Mouse (Mus musculus) forebrain, embryonic 16.5 days (tissue): ENCODE results near the gene U90926. TPM values are rescaled to one million over a fixed set of nuclear protein-coding genes. Genes with fewer than 3 reads are reported as not detected.
"Not testable (repeated sequence)": the region's sequence is repeated elsewhere in the genome, so short reads cannot be mapped to it uniquely, and the experiment has no call there.

Experiments used
- ATAC-seq: fragments of 200-750 bp; cut with Nextera tagmentation; 2 replicates; pipeline ENCODE4 v1.8.0; 2017; ENCODE audit warnings: mild to moderate bottlenecking, moderate library complexity
- H3K27ac ChIP-seq: fragments of 300-500 bp; sonication (generic); 2 replicates; pipeline ENCODE4 v1.5.1; 2014; ENCODE audit warnings: low read length, control low read depth
- H3K27me3 ChIP-seq: fragments of 300-500 bp; sonication (generic); replicated peaks from 2 replicates; pipeline ENCODE4 v1.6.1; 2014; ENCODE audit warnings: low read length; ENCODE audit not compliant: control insufficient read depth, insufficient read depth
- H3K36me3 ChIP-seq: fragments of 300-500 bp; sonication (generic); 2 replicates; pipeline ENCODE4 v1.6.1; 2014; ENCODE audit not compliant: control insufficient read depth, insufficient read depth
- H3K4me1 ChIP-seq: fragments of 300-500 bp; sonication (generic); replicated peaks from 2 replicates; pipeline ENCODE4 v1.6.1; 2014; ENCODE audit warnings: low read length; ENCODE audit not compliant: control insufficient read depth, insufficient read depth
- H3K4me2 ChIP-seq: fragments of 300-500 bp; sonication (generic); 2 replicates; pipeline ENCODE4 v1.6.1; 2014; ENCODE audit warnings: mild to moderate bottlenecking, low read length, control low read depth
- H3K4me3 ChIP-seq: fragments of 300-500 bp; sonication (generic); replicated peaks from 2 replicates; pipeline ENCODE4 v1.5.1; 2014; ENCODE audit warnings: mild to moderate bottlenecking, low read length, control low read depth
- H3K9ac ChIP-seq: fragments of 300-500 bp; sonication (generic); replicated peaks from 2 replicates; pipeline ENCODE4 v1.6.1; 2014; ENCODE audit warnings: low read depth, low read length, control low read depth
- H3K9me3 ChIP-seq: fragments of 300-500 bp; sonication (generic); 2 replicates; pipeline ENCODE4 v1.6.1; 2016; ENCODE audit warnings: low read length; ENCODE audit not compliant: control insufficient read depth
- WGBS: fragments of 180-500 bp; shearing (Covaris S2); extraction: QIAGEN DNeasy Blood & Tissue Kit; methylation state at CpG from one replicate; pipeline ENCODE4 v1.1.7; 2014; 5-methylcytosine and 5-hydroxymethylcytosine counted together
- polyA plus RNA-seq: library from polyadenylated mRNA; unstranded; fragments of >200 nt; fragmentation: Nextera tagmentation; extraction: Ambion mirVana; gene quantifications from 2 replicates; pipeline ENCODE4 v1.2.1, GENCODE M21; 2015

Gene U90926
- polyA plus RNA-seq, 1 experiment from 2014 or later: not detected

DNA sequence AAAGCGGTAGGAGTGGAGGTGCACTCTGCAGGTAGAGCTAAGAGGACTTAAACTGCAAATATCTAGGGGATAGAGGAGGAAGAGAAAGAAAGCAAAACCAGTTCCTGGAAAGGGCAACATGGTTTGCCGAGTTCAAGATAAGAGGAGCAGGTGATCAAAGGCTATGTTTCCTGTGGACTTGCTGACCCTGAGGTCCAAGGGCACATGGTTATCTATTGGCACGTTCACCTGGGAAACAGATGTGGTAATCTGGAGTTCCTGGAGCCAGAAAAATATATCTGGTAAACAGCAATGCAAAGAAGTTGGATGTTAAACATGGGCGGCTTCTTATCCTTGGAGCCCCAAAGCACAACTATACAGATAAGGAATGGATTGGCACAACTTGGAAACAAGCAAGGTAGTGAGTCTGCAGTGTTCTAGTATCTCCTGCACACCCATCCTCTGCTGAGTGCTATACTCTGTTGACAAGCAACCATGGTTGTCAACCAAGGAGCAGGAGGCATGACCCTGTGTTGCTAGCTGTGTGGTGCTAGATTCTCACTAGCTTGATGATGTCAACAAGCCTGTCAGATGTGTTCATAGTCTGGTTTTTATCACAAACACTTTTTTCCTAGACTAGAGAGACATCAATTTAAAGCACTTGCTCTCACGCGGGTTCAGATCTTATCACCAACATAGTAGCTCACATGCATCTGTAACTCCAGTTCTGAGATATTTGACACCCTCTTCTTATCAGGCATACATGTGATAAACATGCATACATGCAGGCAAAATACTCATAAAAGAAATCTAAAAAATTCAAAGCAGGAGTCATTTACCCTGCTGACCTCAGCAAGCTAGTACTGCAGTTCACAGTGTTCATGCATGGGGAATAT is 10.8 kb downstream of the U90926 start:
- no peak for ATAC-seq
- no peaks in the 10 kb centered on the region for H3K9me3 ChIP-seq
- no peaks in the 10 kb centered on the region for H3K27me3 ChIP-seq
- WGBS: 95% methylated on average over 6 of the region's 6 CpGs
- H3K9ac ChIP-seq: no peak overlapping the region
- no peak overlapping the region for H3K27ac ChIP-seq
- H3K36me3 ChIP-seq: peaks cover 27% of the 10 kb centered on the region
- H3K4me1 ChIP-seq: no peaks in the 10 kb centered on the region
- H3K4me2 ChIP-seq: no peak overlapping the region
- no peak overlapping the region for H3K4me3 ChIP-seq

DNA sequence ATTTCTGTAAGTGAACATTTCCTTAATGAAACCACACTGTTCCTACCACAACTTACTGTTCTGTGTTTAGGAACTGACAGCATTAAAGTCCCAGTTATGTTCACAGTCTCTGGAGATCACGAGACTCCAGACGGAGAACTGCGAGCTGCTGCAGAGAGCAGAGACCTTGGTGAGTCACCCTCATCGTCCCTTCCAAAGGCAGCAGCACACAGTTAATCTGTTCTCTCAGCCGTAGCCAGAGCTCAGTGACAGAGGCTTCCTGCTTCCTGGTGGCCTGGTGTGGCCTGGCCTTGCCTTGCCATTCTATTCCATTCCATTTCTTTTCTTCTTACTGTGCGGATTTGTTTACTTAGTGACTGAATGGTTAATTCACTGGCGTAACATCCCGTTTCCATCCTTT is 16.9 kb downstream of the U90926 start:
- ATAC-seq: no peak
- 83% methylated on average over 8 of the region's 8 CpGs for WGBS
- H3K9ac ChIP-seq: no peak overlapping the region
- no peaks in the 10 kb centered on the region for H3K9me3 ChIP-seq
- H3K27ac ChIP-seq: no peak overlapping the region
- no peaks in the 10 kb centered on the region for H3K27me3 ChIP-seq
- H3K4me3 ChIP-seq: no peak overlapping the region
- H3K4me1 ChIP-seq: peaks cover 3% of the 10 kb centered on the region
- H3K36me3 ChIP-seq: peaks cover 31% of the 10 kb centered on the region
- no peak overlapping the region for H3K4me2 ChIP-seq

DNA sequence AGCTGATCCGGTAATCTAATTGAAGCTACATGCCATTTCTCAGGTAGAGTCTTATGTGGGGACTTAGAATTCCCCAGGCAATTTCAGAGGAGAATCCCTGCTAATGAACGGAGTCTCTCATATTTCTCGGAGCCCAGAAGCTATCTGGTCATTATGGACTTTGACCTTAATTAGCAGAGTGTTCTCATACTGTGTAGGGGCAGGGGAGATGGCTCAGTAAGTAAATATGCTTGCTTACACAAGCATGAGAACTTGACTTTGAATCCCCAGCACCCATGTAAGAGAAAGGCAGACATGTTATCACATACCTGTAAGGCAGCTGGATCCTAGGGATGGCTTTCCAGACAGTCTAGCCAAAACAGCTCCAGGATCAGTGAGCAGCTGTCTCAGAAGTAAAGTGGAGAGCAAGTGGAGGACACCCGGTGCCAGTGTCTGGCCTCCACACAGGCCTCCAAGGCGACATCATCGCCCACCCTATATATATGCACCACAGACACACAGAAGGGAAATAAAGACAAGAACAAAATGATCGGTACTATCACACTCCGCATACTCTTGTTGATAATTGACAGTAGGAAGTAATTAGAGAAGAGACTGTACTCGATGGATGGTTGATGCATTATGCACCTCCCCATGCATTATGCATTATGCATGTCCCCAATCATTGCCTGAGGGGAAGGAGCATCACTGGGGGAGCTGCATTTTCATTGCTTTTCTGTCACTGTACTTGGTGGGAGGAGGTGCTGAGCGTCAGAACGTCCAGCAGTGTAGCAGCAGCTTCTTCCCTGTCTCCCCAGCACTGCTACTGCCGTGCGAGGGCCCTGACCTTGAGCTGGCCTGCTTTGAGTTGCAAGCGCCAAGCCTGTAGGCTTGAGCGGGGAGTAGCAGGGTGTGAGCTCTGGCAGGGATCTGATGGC is 18.1 kb downstream of the U90926 start:
- 0 out of 2 replicates have a peak overlapping the region, but pooled peaks have one; percentile 23 for H3K27ac ChIP-seq
- H3K4me2 ChIP-seq: no peak overlapping the region
- H3K4me3 ChIP-seq: no peak overlapping the region
- no peaks in the 10 kb centered on the region for H3K27me3 ChIP-seq
- peak; percentile 66 for ATAC-seq
- H3K9ac ChIP-seq: no peak overlapping the region
- no peaks in the 10 kb centered on the region for H3K9me3 ChIP-seq
- H3K4me1 ChIP-seq: peaks cover 3% of the 10 kb centered on the region
- H3K36me3 ChIP-seq: peaks cover 39% of the 10 kb centered on the region
- WGBS: 75% methylated on average over 15 of the region's 15 CpGs

DNA sequence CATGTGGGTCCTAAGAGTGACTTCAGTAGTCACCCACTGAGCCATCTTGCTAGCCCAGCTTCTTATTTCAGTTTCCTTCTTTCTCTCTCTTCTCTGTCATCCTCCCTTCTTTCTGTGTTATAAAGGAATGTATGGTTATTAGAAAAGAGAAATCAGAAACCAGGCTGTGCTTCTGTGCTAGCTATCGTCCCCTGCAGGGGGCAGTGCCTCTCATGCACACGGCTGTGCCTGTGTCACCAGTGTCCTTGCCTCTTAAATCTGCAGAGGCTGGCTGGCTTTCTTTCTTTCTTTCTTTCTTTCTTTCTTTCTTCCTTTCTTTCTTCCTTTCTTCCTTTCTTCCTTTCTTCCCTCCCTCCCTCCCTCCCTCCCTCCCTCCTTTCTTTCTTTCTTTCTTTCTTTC is 19.5 kb downstream of the U90926 start:
- H3K27me3 ChIP-seq, H3K4me1 ChIP-seq, H3K4me2 ChIP-seq, H3K9me3 ChIP-seq, H3K9ac ChIP-seq, H3K27ac ChIP-seq, H3K4me3 ChIP-seq: not testable (repeated sequence)
- 0 out of 2 replicates have a peak, but pooled peaks have one; percentile 51 for ATAC-seq
- WGBS: 46% methylated on average over 2 of the region's 2 CpGs
- peaks cover 28% of the 10 kb centered on the region for H3K36me3 ChIP-seq

DNA sequence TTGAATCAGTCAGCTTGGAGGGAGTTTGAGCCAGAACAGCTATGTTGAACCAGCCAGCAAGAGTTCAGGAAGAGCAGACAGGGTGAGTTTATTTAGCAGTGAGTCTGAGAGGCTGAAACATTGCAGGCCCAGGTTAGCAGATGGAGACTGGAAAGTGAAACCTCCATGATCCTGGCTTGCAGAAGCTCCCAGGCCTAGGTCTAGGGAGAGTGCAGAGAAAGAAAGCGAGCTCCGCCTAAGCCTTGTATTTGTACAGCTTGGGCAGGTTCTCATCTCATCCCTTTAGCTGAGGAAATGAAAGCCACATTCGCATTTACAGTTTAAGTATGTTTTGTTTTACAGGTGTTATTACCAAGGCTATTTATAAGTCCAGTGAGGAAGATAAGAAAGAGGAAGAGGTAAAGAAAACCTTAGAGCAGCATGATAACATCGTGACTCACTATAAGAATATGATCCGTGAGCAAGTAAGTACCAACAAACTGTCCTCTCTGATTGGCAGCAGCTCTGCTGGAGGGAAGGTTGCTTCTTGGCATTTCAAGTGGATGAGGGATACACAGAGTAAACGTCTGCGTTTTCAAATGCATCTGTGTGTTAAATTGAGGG is 26.2 kb downstream of the U90926 start:
- Histone ChIP-seq H3K4me1 (no peaks in the 10 kb centered on the region), H3K9me3 (0 out of 2 replicates have a peak, but pooled peaks cover 3% of the 10 kb centered on the region), H3K27ac (no peak overlapping the region), H3K4me2 (no peak overlapping the region), H3K4me3 (no peak overlapping the region), H3K9ac (no peak overlapping the region), H3K27me3 (no peaks in the 10 kb centered on the region), H3K36me3 (peaks cover 33% of the 10 kb centered on the region)
- 99% methylated on average over 7 of the region's 7 CpGs for WGBS
- ATAC-seq: no peak

DNA sequence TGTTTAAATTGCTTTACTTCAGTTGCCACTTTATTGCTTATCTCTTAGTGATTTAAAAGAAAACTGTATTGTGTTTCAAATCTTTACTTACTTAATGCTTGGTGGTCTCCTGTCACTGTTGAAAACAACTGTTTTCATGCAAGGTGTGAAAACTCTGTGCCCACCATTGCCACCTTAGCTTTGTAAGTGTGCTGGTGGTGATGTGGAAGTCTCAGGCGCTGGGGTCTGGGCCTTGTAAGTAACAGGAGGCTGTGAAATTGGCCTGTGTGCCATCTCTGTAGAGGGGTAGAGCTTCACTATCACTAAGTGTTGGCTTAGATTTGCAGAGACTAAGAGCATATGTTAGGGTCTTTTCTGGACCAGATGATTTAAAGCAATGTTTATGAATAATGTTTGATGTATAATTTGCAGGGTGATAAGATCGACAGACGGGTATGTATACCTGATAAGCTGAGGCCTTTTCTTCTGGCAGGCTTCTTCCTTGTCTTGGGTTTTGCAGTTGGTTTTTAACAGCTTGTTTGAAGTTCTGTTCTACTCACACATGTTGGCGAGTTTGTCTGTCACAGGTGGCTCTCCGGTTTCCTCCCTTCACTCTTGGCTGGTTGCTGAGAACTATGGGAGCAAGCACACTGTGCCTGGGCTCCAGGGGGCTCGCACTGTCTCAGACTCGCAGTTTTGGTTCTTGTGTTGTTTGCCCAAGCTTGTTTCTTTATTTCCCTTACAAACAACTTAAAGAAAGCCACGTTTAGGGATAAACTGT is 32.0 kb downstream of the U90926 start:
- H3K9me3 ChIP-seq: no peaks in the 10 kb centered on the region
- H3K27ac ChIP-seq: no peak overlapping the region
- H3K4me3 ChIP-seq: no peak overlapping the region
- no peaks in the 10 kb centered on the region for H3K27me3 ChIP-seq
- no peak for ATAC-seq
- no peaks in the 10 kb centered on the region for H3K4me1 ChIP-seq
- no peak overlapping the region for H3K4me2 ChIP-seq
- peaks cover 29% of the 10 kb centered on the region for H3K36me3 ChIP-seq
- H3K9ac ChIP-seq: no peak overlapping the region
- WGBS: 80% methylated on average over 8 of the region's 8 CpGs

DNA sequence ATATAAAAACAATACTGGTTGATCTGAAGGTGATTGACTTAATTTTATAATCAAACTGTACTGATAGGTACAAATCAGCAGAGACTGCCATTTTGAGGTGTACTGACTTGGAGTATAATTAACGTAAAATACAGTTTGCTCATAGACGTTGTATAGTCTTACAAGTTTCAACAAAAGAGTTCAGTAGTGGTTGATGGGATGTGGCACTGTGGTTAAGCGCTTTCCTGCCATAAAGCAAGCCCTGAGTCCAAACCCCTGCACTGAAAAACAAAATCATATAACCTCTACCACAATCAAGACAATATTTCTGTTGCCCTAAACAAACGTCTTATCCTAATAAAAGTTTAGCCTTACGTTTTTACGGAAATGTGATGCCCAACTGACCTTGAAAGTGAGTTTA is 49.2 kb downstream of the U90926 start:
- 89% methylated on average over 6 of the region's 6 CpGs for WGBS
- no peak overlapping the region for H3K4me2 ChIP-seq

More for the DNA sequence above, 49.2 kb downstream of the U90926 start:
- Histone ChIP-seq H3K9ac (no peak overlapping the region), H3K27me3 (no peaks in the 10 kb centered on the region), H3K4me3 (no peak overlapping the region), H3K9me3 (no peaks in the 10 kb centered on the region), H3K27ac (no peak overlapping the region), H3K36me3 (peaks cover 9% of the 10 kb centered on the region; the same call in 1 of the 2 replicates), H3K4me1 (no peaks in the 10 kb centered on the region)
- no peak for ATAC-seq
